Mouse (Mus musculus) heart, embryonic 10.5 days (tissue): Measurements from ENCODE around the gene Tas2r135. TPM values are rescaled to one million over a fixed set of nuclear protein-coding genes. Genes with fewer than 3 reads are reported as not detected.
A peak's percentile ranks its signal among the peaks of the same experiment; 100 is the strongest.

Source experiments
- DNase-seq: peaks from one replicate; pipeline ENCODE4 v3.0.0-alpha.2; 2017; ENCODE audit warnings: low spot score
- H3K27ac ChIP-seq: fragments of 300-500 bp; sonication (generic); 2 replicates; pipeline ENCODE4 v1.5.1; 2016; ENCODE audit warnings: mild to moderate bottlenecking
- H3K27me3 ChIP-seq: fragments of 300-500 bp; sonication (generic); 2 replicates; pipeline ENCODE4 v1.6.1; 2016; ENCODE audit warnings: mild to moderate bottlenecking; ENCODE audit not compliant: poor library complexity, insufficient read depth, severe bottlenecking
- H3K36me3 ChIP-seq: fragments of 300-500 bp; sonication (generic); 2 replicates; pipeline ENCODE4 v1.6.1; 2016; ENCODE audit warnings: mild to moderate bottlenecking, moderate library complexity
- H3K4me1 ChIP-seq: fragments of 300-500 bp; sonication (generic); 2 replicates; pipeline ENCODE4 v1.6.1; 2016; ENCODE audit warnings: mild to moderate bottlenecking
- H3K4me3 ChIP-seq: fragments of 300-500 bp; sonication (generic); 2 replicates; pipeline ENCODE4 v1.5.1; 2016; ENCODE audit warnings: mild to moderate bottlenecking, moderate library complexity
- H3K9me3 ChIP-seq: fragments of 300-500 bp; sonication (generic); 2 replicates; pipeline ENCODE4 v1.6.1; 2016; ENCODE audit warnings: mild to moderate bottlenecking, moderate library complexity
- WGBS: fragments of 180-500 bp; shearing (Covaris S2); methylation state at CpG from one replicate; pipeline ENCODE4 v1.1.7; 2016; 5-methylcytosine and 5-hydroxymethylcytosine counted together
- polyA plus RNA-seq: library from polyadenylated mRNA; unstranded; fragments of >200 nt; fragmentation: Nextera tagmentation; extraction: Ambion mirVana; gene quantifications from 2 replicates; pipeline ENCODE4 v1.2.1, GENCODE M21; 2016

Tas2r135 gene
- not detected in 2 replicates for polyA plus RNA-seq

DNA sequence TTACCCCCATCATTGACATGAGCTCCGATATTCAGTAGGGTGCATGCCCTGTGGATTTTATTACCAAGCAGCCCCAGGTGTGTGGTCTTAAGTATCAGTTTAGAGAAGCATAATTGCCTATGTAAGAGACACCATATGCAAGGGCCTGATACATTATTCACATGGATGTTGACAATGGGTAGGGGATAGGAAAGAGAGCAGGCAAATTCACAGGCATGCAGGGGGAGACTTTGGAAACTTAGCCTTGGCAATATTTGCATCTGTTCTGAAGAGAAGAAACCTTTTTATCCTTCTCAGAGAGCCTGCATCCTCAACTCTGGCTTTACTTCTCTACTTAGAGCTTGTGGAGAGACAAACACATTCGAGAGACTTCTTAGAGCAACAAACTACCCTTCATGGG, at the start of gene Tas2r135:
TSS of gene Tas2r135 (plus strand) at position 301 of the 400 bp plus-strand sequence.
- WGBS, result 83% methylated on average over 2 of the region's 2 CpGs

DNA sequence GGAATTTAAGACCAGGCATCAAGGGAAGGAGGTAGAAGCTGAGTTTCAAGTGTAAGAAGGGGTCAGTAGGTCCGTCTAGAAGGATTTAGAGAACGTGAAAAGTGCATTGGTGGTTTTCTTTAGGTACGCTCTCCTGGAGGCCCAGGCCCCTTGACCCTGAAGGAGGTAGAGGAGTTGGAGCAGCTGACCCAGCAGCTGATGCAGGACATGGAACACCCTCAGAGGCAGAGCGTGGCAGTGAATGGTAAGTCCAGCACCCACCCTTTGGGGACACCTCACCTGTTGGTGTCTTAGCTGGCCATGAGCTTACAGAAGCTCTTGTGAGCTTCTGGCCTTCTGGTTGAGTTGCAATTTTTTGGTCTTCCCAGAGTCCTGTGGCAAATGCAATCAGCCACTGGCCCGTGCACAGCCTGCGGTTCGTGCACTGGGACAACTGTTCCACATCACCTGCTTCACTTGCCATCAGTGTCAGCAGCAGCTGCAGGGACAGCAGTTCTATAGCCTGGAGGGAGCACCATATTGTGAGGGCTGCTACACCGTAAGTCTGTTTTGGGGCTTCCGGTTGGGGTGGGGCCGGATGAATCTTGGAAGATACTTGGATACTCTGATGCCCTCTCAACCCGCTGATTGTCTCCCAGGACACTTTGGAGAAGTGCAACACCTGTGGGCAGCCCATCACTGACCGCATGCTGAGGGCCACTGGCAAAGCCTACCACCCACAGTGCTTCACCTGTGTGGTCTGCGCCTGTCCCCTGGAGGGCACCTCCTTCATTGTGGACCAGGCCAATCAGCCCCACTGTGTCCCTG, 49.2 kb upstream of the Tas2r135 start:
- WGBS, result 91% methylated on average over 13 of the region's 13 CpGs
- H3K4me1 ChIP-seq, result peaks cover 74% of the 10 kb centered on the region
- H3K36me3 ChIP-seq, result peaks cover 96% of the 10 kb centered on the region
- H3K27ac ChIP-seq, result no peak overlapping the region
- no peaks in the 10 kb centered on the region for H3K27me3 ChIP-seq
- H3K9me3 ChIP-seq, result no peaks in the 10 kb centered on the region
- DNase-seq, result no peak
- no peak overlapping the region for H3K4me3 ChIP-seq

More for the DNA sequence above, at the start of gene Tas2r135:
- H3K4me3 ChIP-seq, result no peak within 1 kb of the TSS
- peaks cover 6% of the 10 kb centered on the region; the same call in 1 of the 2 replicates for H3K27me3 ChIP-seq
- no peak for DNase-seq
- H3K9me3 ChIP-seq, result no peaks in the 10 kb centered on the region
- H3K4me1 ChIP-seq, result peaks cover 11% of the 10 kb centered on the region
- no peak within 1 kb of the TSS for H3K27ac ChIP-seq
- H3K36me3 ChIP-seq, result no peaks in the 10 kb centered on the region

DNA sequence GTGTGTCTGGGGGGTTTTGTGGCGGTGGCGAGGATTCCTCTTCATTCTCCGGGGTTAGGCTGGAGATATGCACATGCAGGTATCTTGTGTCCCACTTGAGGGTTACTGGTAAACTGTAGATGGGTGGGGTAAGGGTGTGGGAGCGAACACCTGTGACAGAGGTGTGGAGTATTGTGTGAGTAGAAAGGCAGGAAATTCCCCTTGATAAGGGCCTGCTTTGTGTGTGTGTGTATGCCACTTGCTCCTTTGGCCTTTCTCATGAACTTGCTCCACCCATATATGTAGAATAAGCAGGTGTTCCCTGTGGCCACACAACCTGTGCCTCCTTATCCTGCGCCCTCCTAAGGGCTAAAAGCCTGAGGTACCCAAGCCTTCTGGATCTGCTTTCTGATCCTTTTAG, 48.3 kb upstream of the Tas2r135 start:
- no peak overlapping the region for H3K27ac ChIP-seq
- no peaks in the 10 kb centered on the region for H3K27me3 ChIP-seq
- H3K4me3 ChIP-seq, result no peak overlapping the region
- H3K9me3 ChIP-seq, result no peaks in the 10 kb centered on the region
- peaks cover 73% of the 10 kb centered on the region for H3K4me1 ChIP-seq
- peaks cover 94% of the 10 kb centered on the region for H3K36me3 ChIP-seq
- no peak for DNase-seq
- WGBS, result 90% methylated on average over 5 of the region's 5 CpGs

DNA sequence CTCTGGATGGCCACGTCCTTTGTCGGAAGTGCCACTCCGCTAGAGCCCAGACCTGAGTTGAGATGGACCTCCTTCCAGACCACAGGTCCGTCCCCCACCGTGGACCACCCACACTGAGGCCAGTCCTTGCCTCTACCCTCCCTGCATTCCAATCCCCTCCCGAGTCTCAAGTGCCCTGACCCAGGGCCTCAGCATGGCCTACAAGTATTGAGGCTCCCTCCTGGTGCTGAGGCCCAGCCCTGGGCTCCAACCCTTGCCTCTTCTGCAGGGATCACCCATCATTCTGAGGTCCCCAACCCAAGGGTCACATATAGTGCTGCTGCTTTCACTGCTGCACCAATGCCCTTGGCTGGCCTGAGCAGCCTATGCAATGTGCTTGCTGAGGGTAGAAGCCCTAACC, 47.3 kb upstream of the Tas2r135 start:
- no peak for DNase-seq
- peaks cover 73% of the 10 kb centered on the region for H3K4me1 ChIP-seq
- no peak overlapping the region for H3K4me3 ChIP-seq
- WGBS, result 49% methylated on average over 6 of the region's 6 CpGs
- H3K27ac ChIP-seq, result peak overlapping the region; percentile 52
- no peaks in the 10 kb centered on the region for H3K27me3 ChIP-seq
- H3K36me3 ChIP-seq, result peaks cover 84% of the 10 kb centered on the region
- H3K9me3 ChIP-seq, result no peaks in the 10 kb centered on the region

DNA sequence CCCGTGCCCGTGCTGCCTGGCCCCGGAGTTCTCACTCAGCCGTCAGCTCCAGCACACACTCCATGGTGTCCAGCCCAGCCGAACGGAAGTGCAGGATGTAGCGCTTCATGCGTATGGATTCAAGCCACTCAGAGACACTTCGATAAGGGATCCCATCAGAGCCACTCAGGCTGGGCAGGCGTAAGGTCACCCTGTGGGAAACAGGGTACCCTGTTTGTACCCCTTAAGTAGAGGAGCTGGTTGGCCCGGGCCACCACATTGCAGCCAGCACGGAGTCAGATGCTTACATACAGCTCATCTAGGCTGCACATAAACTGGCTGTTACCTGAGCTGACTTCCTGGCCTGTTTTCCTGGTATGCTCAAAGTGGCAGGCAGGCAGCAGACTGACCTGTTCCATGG, 46.3 kb upstream of the Tas2r135 start:
- 91% methylated on average over 12 of the region's 12 CpGs for WGBS
- no peaks in the 10 kb centered on the region for H3K27me3 ChIP-seq
- no peak overlapping the region for H3K4me3 ChIP-seq
- no peaks in the 10 kb centered on the region for H3K9me3 ChIP-seq
- DNase-seq, result no peak
- H3K4me1 ChIP-seq, result peaks cover 73% of the 10 kb centered on the region
- peaks cover 74% of the 10 kb centered on the region for H3K36me3 ChIP-seq
- H3K27ac ChIP-seq, result no peak overlapping the region

DNA sequence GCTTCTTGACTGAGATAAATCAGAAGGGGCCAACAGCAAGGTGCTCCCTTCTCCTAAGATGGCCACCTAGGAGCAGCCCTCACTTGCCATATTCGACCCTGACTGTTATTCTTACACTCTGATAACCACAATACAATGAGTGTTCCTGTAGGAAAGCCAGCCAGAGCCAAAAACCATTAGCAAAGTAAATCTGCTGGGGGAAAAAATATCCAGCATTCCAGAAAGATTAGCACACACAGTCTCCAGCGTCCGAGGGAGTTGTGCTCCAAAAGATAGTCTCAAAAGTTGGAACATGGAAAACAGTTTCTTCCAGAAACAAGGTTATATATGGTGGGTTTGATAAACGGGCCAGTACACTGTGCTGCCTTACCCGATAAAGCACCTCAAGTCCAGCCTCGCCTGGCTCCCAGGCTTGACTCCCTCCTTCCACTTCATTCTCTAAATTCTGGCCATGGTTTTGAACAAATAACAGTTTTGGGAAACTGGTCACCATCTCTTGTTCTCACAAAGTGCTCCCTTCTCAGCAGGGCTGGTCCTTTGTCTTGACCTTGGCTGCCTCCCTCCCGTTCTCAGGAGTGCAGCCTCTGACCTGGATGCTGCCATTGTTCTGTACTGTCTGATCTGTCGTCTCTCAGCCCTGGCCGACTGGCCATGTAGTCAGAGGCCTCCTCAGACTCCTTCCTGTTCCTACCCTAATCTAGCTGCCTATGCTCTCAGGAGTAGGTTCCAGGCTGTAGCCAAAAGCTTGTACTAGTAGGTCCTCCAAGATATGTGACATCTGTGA, 45.7 kb upstream of the Tas2r135 start:
- H3K36me3 ChIP-seq, result peaks cover 70% of the 10 kb centered on the region
- H3K4me3 ChIP-seq, result no peak overlapping the region
- H3K27ac ChIP-seq, result peak overlapping the region; percentile 29; the same call in 1 of the 2 replicates
- no peaks in the 10 kb centered on the region for H3K27me3 ChIP-seq
- no peaks in the 10 kb centered on the region for H3K9me3 ChIP-seq
- H3K4me1 ChIP-seq, result peaks cover 68% of the 10 kb centered on the region
- 58% methylated on average over 9 of the region's 9 CpGs for WGBS
- DNase-seq, result no peak

DNA sequence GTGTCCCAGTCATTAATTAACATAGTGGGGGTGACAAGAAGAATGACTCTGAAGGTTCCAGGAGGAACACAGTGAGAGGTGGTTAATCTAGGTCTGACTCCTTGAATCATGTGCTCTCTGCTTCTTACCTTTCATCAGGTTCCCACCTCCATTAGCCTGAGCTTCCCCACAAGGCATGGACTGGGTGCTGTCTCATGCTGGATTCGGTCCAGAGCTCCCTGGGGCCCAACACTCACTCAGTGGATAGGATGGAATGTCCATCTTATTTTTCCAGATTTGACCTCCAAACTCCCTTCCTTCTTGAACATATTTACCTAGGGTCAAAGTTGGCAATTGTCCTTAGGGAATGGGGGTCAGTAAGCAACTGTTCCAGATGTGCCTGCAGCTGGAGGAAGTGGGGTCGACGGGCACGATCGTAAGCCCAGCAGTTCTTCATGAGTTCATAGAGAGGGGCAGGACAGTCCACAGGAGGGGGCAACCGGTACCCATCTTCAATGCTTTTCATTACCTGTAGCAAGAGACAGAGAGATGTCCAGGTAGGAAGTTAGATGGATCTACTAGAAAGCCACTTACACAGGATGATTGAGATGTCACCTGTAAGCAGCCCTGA, 44.9 kb upstream of the Tas2r135 start:
- Histone ChIP-seq H3K4me3 (no peak overlapping the region), H3K4me1 (peaks cover 63% of the 10 kb centered on the region), H3K27me3 (no peaks in the 10 kb centered on the region), H3K27ac (no peak overlapping the region), H3K9me3 (no peaks in the 10 kb centered on the region), H3K36me3 (peaks cover 63% of the 10 kb centered on the region)
- whole genome bisulfite sequencing, result 93% methylated on average over 6 of the region's 6 CpGs
- DNase-seq, result no peak

DNA sequence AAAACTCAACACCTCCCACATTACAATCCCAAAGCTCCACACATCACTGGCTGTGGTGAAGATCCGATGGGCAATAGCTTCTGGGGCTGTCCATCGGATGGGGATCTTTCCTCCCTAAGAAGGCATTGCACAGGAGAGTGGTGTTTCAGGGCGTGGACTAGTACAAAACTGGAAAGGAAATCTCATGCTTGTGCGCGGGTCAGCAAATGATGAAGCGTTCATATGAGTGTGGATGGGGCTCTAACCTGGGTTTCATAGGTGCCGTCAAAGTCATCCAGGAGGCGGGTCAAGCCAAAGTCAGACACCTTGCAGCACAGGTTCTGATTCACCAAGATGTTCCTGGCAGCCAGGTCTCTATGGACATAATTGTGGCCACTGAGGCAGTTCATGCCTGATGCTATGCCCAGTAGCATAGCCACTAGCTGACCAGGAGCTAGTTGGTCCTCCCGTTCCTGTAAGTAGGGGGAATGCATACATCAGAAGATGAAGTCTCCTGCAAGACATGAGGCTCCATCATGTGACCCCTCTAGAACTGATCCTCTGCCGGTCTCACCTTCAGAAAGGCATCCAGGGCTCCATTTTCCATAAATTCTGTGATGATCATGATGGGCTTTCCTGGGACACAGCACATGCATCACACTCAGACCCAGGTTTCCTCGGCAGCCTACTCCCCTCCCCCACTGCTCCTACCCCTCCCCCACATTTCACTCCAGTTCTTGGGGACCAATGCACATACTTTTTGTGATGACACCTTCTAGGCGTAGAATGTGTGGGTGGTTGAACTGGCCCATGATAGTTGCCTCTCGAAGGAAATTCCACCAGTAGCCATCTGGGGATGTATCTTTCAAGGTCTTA, 44.0 kb upstream of the Tas2r135 start:
- DNase-seq, result no peak
- H3K27ac ChIP-seq, result no peak overlapping the region
- WGBS, result 87% methylated on average over 13 of the region's 13 CpGs
- peaks cover 53% of the 10 kb centered on the region for H3K36me3 ChIP-seq
- no peaks in the 10 kb centered on the region for H3K9me3 ChIP-seq
- no peaks in the 10 kb centered on the region for H3K27me3 ChIP-seq
- H3K4me3 ChIP-seq, result no peak overlapping the region
- peaks cover 57% of the 10 kb centered on the region for H3K4me1 ChIP-seq

DNA sequence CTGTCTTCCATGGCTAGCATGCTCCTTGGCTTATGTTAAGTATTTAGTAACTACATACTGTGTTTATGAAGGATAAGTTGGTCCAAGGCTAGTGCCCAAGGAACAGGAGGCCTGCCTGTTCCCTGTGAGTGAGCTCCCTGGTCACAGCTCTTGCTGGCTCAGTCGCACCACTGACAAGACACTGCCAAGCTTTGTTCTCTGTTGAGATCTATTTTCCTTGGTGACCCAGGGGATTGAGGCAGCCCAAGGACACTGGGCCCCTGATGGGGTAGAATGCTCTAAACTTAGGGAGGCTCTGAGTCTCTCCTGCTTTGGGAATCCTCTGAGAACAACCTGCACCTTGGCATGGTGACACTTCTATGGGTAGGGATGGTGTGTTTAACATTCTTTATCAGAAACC, 43.2 kb upstream of the Tas2r135 start:
- no peaks in the 10 kb centered on the region for H3K27me3 ChIP-seq
- H3K4me3 ChIP-seq, result no peak overlapping the region
- H3K27ac ChIP-seq, result no peak overlapping the region
- H3K4me1 ChIP-seq, result peaks cover 49% of the 10 kb centered on the region
- H3K9me3 ChIP-seq, result no peaks in the 10 kb centered on the region
- 54% methylated on average over 1 of the region's 1 CpGs for WGBS
- DNase-seq, result no peak
- H3K36me3 ChIP-seq, result peaks cover 45% of the 10 kb centered on the region

DNA sequence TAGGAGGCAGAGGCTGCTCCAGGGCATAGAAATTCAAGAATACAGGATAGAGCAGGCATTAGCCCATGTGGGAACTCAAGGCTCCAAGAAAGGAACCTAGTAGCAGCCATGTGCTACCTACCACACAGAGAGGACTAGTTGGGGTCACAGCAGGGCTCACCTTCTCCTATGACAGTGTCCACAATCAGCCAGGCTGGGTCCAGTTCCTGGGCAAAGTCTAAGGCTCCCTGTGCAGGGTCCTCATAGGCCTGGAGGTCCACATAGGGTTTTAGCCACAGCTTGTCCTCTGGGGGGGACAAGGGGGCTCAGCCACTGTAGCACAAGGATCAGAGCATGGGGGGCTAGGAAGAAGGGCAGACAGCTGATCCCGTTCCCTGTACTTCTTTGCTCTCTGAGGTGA, 42.7 kb upstream of the Tas2r135 start:
- Histone ChIP-seq H3K4me3 (no peak overlapping the region), H3K27me3 (no peaks in the 10 kb centered on the region), H3K9me3 (no peaks in the 10 kb centered on the region), H3K27ac (peak overlapping the region; percentile 67; the same call in 1 of the 2 replicates), H3K4me1 (peaks cover 45% of the 10 kb centered on the region), H3K36me3 (peaks cover 41% of the 10 kb centered on the region)
- DNase-seq, result no peak
- 65% methylated on average over 1 of the region's 1 CpGs for WGBS

DNA sequence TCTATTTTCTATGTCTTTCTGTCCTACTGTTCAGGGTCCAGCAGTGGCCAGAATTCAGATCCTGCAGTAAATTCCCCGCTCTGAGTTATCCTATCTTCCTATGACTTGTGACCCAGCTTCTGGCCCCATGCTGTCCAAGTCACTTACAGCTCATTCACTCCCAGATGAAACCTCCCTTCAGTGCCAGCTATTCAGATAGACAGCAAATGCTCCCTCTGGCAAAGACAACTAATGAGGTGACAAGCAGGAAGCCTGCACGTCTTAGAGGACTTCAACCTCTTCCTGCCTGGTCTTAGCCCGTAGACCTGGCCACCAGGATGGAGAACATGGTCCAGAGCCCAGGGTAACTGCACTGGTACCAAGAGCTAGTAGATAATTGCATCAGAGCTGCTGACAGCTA, 42.3 kb upstream of the Tas2r135 start:
- Histone ChIP-seq H3K9me3 (no peaks in the 10 kb centered on the region), H3K27ac (peak overlapping the region; percentile 67; the same call in 1 of the 2 replicates), H3K4me3 (no peak overlapping the region), H3K36me3 (peaks cover 36% of the 10 kb centered on the region), H3K27me3 (no peaks in the 10 kb centered on the region), H3K4me1 (peaks cover 40% of the 10 kb centered on the region)
- WGBS, result 38% methylated on average over 3 of the region's 3 CpGs
- no peak for DNase-seq

DNA sequence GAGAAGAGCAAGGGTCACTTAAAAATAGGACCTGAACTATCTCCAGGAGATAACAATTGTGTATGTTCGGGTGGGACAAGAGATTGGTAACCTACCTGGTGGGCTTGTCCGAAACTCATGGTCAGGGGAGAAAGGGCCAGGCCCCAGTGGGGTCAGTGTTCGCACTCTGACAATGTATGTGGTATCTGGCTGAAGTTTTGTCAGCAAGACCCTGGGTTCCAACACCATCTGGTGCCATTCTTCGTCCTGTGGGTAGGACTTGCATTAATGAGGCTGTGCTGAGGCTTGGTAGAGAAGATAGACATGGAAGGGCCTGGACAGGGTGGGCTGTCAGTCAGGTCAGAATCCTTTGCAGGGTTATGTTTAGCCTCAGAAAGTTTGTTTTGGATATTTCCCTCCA, 41.2 kb upstream of the Tas2r135 start:
- Histone ChIP-seq H3K27ac (no peak overlapping the region), H3K4me1 (peaks cover 33% of the 10 kb centered on the region), H3K27me3 (no peaks in the 10 kb centered on the region), H3K4me3 (no peak overlapping the region), H3K36me3 (peaks cover 25% of the 10 kb centered on the region), H3K9me3 (no peaks in the 10 kb centered on the region)
- 61% methylated on average over 4 of the region's 4 CpGs for WGBS
- DNase-seq, result no peak
